Mouse (Mus musculus): ENCODE measurements around the gene Gm49383. TPM values are rescaled to one million over a fixed set of nuclear protein-coding genes. Genes with fewer than 3 reads are reported as not detected.

The Gm49383 gene
- polyA plus RNA-seq (2015; fragmentation: Nextera tagmentation; extraction: Ambion mirVana): 20.0 and 23.6 TPM in 2 replicates

GRCm38 (mm10) chr12:69196444-69197377 lies at the start of gene Gm49383:
TSS of gene Gm49383 (minus strand) at chr12:69197104.
- Histone ChIP-seq H3K9ac (replicated peaks; ENCODE audit: low read depth, low read length) (peak within 1 kb of the TSS; percentile 70), H3K27me3 (replicated peaks; ENCODE audit: control insufficient read depth, insufficient read depth, low read length) (no peaks in the 10 kb centered on the region), H3K4me2 (ENCODE audit: low read length) (peak within 1 kb of the TSS; percentile 95), H3K36me3 (ENCODE audit: control insufficient read depth, insufficient read depth) (0 out of 2 replicates have a peak, but pooled peaks cover 6% of the 10 kb centered on the region), H3K4me1 (replicated peaks; ENCODE audit: control insufficient read depth, insufficient read depth, low read length) (peaks cover 23% of the 10 kb centered on the region), H3K27ac (ENCODE audit: low read length) (peak within 1 kb of the TSS; percentile 72), H3K4me3 (replicated peaks; ENCODE audit: low read length) (peak within 1 kb of the TSS; percentile 70), H3K9me3 (ENCODE audit: control insufficient read depth, low read length) (no peaks in the 10 kb centered on the region)
- 0% methylated on average over 75 of the region's 75 CpGs for WGBS
- peak; percentile 80 for ATAC-seq

GRCm38 (mm10) chr12:69241771-69242431 lies 45.0 kb upstream of the Gm49383 start:
- ATAC-seq: peak; percentile 91
- no peaks in the 10 kb centered on the region for H3K36me3 ChIP-seq (ENCODE audit: control insufficient read depth, insufficient read depth)
- under 1% methylated on average over 59 of the region's 64 CpGs for WGBS

GRCm38 (mm10) chr12:69241405-69241770 lies 44.5 kb upstream of the Gm49383 start:
- H3K27me3 ChIP-seq (replicated peaks; ENCODE audit: control insufficient read depth, insufficient read depth, low read length): no peaks in the 10 kb centered on the region
- H3K4me2 ChIP-seq (ENCODE audit: low read length): peak overlapping the region; percentile 73
- 0% methylated on average over 3 of the region's 3 CpGs for WGBS
- H3K4me3 ChIP-seq (replicated peaks; ENCODE audit: low read length): peak overlapping the region; percentile 78
- H3K27ac ChIP-seq (ENCODE audit: low read length): peak overlapping the region; percentile 31
- H3K9me3 ChIP-seq (ENCODE audit: control insufficient read depth, low read length): no peaks in the 10 kb centered on the region
- no peaks in the 10 kb centered on the region for H3K36me3 ChIP-seq (ENCODE audit: control insufficient read depth, insufficient read depth)
- no peak; the same call in 1 of the 2 replicates for ATAC-seq
- peak overlapping the region; percentile 73 for H3K9ac ChIP-seq (replicated peaks; ENCODE audit: low read depth, low read length)
- peaks cover 5% of the 10 kb centered on the region for H3K4me1 ChIP-seq (replicated peaks; ENCODE audit: control insufficient read depth, insufficient read depth, low read length)

More at GRCm38 (mm10) chr12:69241771-69242431, 45.0 kb upstream of the Gm49383 start:
- Histone ChIP-seq H3K4me1 (replicated peaks; ENCODE audit: control insufficient read depth, insufficient read depth, low read length) (peaks cover 5% of the 10 kb centered on the region), H3K4me3 (replicated peaks; ENCODE audit: low read length) (peak overlapping the region; percentile 78), H3K27ac (ENCODE audit: low read length) (peak overlapping the region; percentile 31), H3K9me3 (ENCODE audit: control insufficient read depth, low read length) (no peaks in the 10 kb centered on the region), H3K27me3 (replicated peaks; ENCODE audit: control insufficient read depth, insufficient read depth, low read length) (no peaks in the 10 kb centered on the region), H3K9ac (replicated peaks; ENCODE audit: low read depth, low read length) (peak overlapping the region; percentile 73), H3K4me2 (ENCODE audit: low read length) (peak overlapping the region; percentile 73)

DNA sequence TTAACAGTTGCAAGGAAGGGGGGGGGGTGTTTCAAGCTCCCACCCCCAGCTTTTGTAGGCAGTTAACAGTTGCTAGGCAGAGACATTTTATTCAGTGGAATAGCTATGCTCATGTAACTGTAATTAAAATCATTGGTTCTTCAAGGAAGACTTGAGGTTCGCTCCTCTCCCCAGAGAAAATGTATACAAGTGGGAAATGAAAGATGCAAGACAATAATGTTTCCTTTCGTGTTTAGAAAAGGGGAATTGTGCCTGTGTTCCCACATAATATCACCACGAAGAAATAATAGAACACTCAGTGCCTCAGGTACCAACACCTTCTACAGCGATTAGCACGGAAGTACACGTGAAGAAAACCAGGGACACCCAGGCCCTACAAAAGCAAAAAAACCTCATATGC lies 44.0 kb upstream of the Gm49383 start, which contains the start of gene Klhdc1:
Klhdc1 (plus strand) TSS at position 301 of the 400 bp plus-strand sequence.
- Histone ChIP-seq H3K4me1 (replicated peaks; ENCODE audit: control insufficient read depth, insufficient read depth, low read length) (peaks cover 5% of the 10 kb centered on the region), H3K9ac (replicated peaks; ENCODE audit: low read depth, low read length) (peak within 1 kb of the TSS; percentile 73), H3K27me3 (replicated peaks; ENCODE audit: control insufficient read depth, insufficient read depth, low read length) (no peaks in the 10 kb centered on the region), H3K36me3 (ENCODE audit: control insufficient read depth, insufficient read depth) (no peaks in the 10 kb centered on the region), H3K9me3 (ENCODE audit: control insufficient read depth, low read length) (no peaks in the 10 kb centered on the region), H3K4me2 (ENCODE audit: low read length) (peak within 1 kb of the TSS; percentile 73), H3K4me3 (replicated peaks; ENCODE audit: low read length) (peak within 1 kb of the TSS; percentile 78), H3K27ac (ENCODE audit: low read length) (peak within 1 kb of the TSS; percentile 31)
- ATAC-seq: no peak
- 70% methylated on average over 6 of the region's 6 CpGs for WGBS

- no peaks in the 10 kb centered on the region for H3K27me3 ChIP-seq (replicated peaks; ENCODE audit: control insufficient read depth, insufficient read depth, low read length)
- 42% methylated on average over 3 of the region's 3 CpGs for WGBS
Measured at GRCm38 (mm10) chr12:69238284-69238683, 41.4 kb upstream of the Gm49383 start.

GRCm38 (mm10) chr12:69235782-69236181 lies 38.9 kb upstream of the Gm49383 start:
- no peaks in the 10 kb centered on the region for H3K36me3 ChIP-seq (ENCODE audit: control insufficient read depth, insufficient read depth)
- WGBS: 91% methylated on average over 6 of the region's 6 CpGs
- no peak for ATAC-seq
- H3K9me3 ChIP-seq (ENCODE audit: control insufficient read depth, low read length): no peaks in the 10 kb centered on the region
- no peak overlapping the region for H3K27ac ChIP-seq (ENCODE audit: low read length)
- H3K27me3 ChIP-seq (replicated peaks; ENCODE audit: control insufficient read depth, insufficient read depth, low read length): no peaks in the 10 kb centered on the region
- no peaks in the 10 kb centered on the region for H3K4me1 ChIP-seq (replicated peaks; ENCODE audit: control insufficient read depth, insufficient read depth, low read length)
- H3K9ac ChIP-seq (replicated peaks; ENCODE audit: low read depth, low read length): no peak overlapping the region
- H3K4me3 ChIP-seq (replicated peaks; ENCODE audit: low read length): no peak overlapping the region
- no peak overlapping the region for H3K4me2 ChIP-seq (ENCODE audit: low read length)

More at GRCm38 (mm10) chr12:69238284-69238683, 41.4 kb upstream of the Gm49383 start:
- Histone ChIP-seq H3K4me1 (replicated peaks; ENCODE audit: control insufficient read depth, insufficient read depth, low read length) (peaks cover 5% of the 10 kb centered on the region), H3K4me3 (replicated peaks; ENCODE audit: low read length) (no peak overlapping the region), H3K9ac (replicated peaks; ENCODE audit: low read depth, low read length) (no peak overlapping the region), H3K36me3 (ENCODE audit: control insufficient read depth, insufficient read depth) (no peaks in the 10 kb centered on the region), H3K9me3 (ENCODE audit: control insufficient read depth, low read length) (no peaks in the 10 kb centered on the region), H3K4me2 (ENCODE audit: low read length) (no peak overlapping the region), H3K27ac (ENCODE audit: low read length) (no peak overlapping the region)
- ATAC-seq: no peak

DNA sequence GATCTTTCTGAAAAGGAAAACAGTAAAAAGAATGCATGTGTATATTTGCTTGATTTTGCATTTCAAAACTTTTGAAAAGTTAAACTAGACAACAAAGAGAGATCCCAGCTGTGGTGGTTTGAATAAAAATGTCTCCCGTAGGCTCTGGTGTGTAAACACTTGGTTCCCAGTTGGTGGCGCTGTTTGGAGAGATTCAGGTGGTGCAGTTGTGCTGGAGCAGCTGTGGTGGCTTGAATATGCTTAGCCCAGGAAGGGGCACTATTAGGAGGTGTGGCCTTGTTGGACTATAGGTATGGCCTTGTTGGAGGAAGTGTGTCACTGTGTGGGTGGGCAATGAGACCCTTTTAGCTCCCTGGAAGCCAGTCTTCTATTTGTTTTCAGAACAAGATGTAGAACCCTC lies 32.3 kb upstream of the Gm49383 start:
- Histone ChIP-seq H3K9ac (replicated peaks; ENCODE audit: low read depth, low read length) (no peak overlapping the region), H3K4me3 (replicated peaks; ENCODE audit: low read length) (no peak overlapping the region), H3K4me1 (replicated peaks; ENCODE audit: control insufficient read depth, insufficient read depth, low read length) (no peaks in the 10 kb centered on the region), H3K9me3 (ENCODE audit: control insufficient read depth, low read length) (no peaks in the 10 kb centered on the region), H3K27me3 (replicated peaks; ENCODE audit: control insufficient read depth, insufficient read depth, low read length) (no peaks in the 10 kb centered on the region), H3K4me2 (ENCODE audit: low read length) (no peak overlapping the region), H3K27ac (ENCODE audit: low read length) (no peak overlapping the region), H3K36me3 (ENCODE audit: control insufficient read depth, insufficient read depth) (no peaks in the 10 kb centered on the region)
- ATAC-seq: no peak
- 59% methylated on average over 2 of the region's 2 CpGs for WGBS

DNA sequence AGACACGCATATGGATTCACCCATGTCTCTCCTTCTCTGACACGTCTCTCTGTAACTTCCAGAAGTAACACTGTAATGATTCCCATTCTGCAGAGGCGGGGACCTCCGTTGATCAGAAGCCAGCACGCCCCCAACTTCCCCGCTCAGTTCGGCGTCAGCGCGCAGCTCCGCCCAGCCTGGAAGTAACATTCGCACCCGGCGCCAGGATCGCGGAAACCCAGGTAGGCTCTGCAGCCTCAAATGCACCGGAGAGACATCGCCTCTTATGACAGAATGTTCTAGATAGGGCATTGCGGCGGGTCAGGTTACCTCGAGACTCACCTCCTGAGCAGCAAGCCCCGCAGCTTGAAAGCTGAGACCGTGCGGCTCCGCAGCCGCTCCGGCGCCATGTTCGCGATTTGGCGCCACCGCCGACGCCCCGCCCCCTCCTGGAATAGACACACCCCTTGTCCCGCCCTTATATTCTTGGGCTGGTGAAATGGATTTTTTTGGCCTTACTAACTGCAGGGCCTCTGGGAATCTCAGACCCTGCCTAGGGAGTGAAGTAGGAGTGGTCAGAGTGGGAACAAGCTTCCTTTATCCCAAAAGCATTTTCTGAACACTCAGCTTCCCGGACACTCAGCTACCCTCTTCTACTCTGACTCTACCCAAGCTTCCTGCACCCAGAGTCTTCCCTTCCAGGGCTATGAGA lies 31.0 kb upstream of the Gm49383 start, which contains the start of gene Pole2:
Pole2 (minus strand) TSS at position 420 of the 691 bp plus-strand sequence.
- Histone ChIP-seq H3K4me1 (replicated peaks; ENCODE audit: control insufficient read depth, insufficient read depth, low read length) (no peaks in the 10 kb centered on the region), H3K27me3 (replicated peaks; ENCODE audit: control insufficient read depth, insufficient read depth, low read length) (no peaks in the 10 kb centered on the region), H3K9me3 (ENCODE audit: control insufficient read depth, low read length) (no peaks in the 10 kb centered on the region), H3K36me3 (ENCODE audit: control insufficient read depth, insufficient read depth) (no peaks in the 10 kb centered on the region), H3K9ac (replicated peaks; ENCODE audit: low read depth, low read length) (peak within 1 kb of the TSS; percentile 53; the same call in 1 of the 2 replicates), H3K27ac (ENCODE audit: low read length) (no peak within 1 kb of the TSS), H3K4me3 (replicated peaks; ENCODE audit: low read length) (peak within 1 kb of the TSS; percentile 58), H3K4me2 (ENCODE audit: low read length) (peak within 1 kb of the TSS; percentile 52)
- peak; percentile 97 for ATAC-seq
- under 1% methylated on average over 37 of the region's 37 CpGs for WGBS
